Mouse (Mus musculus) stomach, postnatal 0 days (tissue): Measurements from ENCODE around the gene Ahsg. TPM values are rescaled to one million over a fixed set of nuclear protein-coding genes. Genes with fewer than 3 reads are reported as not detected.
A peak's percentile ranks its signal among the peaks of the same experiment; 100 is the strongest.

Experiments
- ATAC-seq: fragments of 200-750 bp; cut with Nextera tagmentation; 2 replicates; pipeline ENCODE4 v1.8.0; 2017; ENCODE audit not compliant: low FRiP score, low TSS enrichment
- DNase-seq: peaks from one replicate; pipeline ENCODE4 v3.0.0-alpha.2; 2016; ENCODE audit warnings: low spot score
- H3K27ac ChIP-seq: fragments of 300-500 bp; sonication (generic); replicated peaks from 2 replicates; pipeline ENCODE4 v1.5.1; 2014; ENCODE audit warnings: mild to moderate bottlenecking, control low read depth
- H3K27me3 ChIP-seq: fragments of 300-500 bp; sonication (generic); 2 replicates; pipeline ENCODE4 v1.6.1; 2014; ENCODE audit warnings: low read length; ENCODE audit not compliant: control insufficient read depth, insufficient read depth
- H3K36me3 ChIP-seq: fragments of 300-500 bp; sonication (generic); 2 replicates; pipeline ENCODE4 v1.6.1; 2014; ENCODE audit warnings: low read length, mixed read lengths; ENCODE audit not compliant: control insufficient read depth, insufficient read depth
- H3K4me1 ChIP-seq: fragments of 300-500 bp; sonication (generic); replicated peaks from 2 replicates; pipeline ENCODE4 v1.6.1; 2014; ENCODE audit warnings: antibody characterized with exemption; ENCODE audit not compliant: control insufficient read depth, insufficient read depth
- H3K4me2 ChIP-seq: fragments of 300-500 bp; sonication (generic); replicated peaks from 2 replicates; pipeline ENCODE4 v1.6.1; 2014; ENCODE audit warnings: low read depth, mild to moderate bottlenecking, control low read depth, moderate library complexity
- H3K4me3 ChIP-seq: fragments of 300-500 bp; sonication (generic); 2 replicates; pipeline ENCODE4 v1.5.1; 2014; ENCODE audit warnings: low read depth, low read length, control low read depth
- H3K9ac ChIP-seq: fragments of 300-500 bp; sonication (generic); 2 replicates; pipeline ENCODE4 v1.6.1; 2014; ENCODE audit warnings: mild to moderate bottlenecking, low read length, control low read depth, mixed read lengths
- H3K9me3 ChIP-seq: fragments of 300-500 bp; sonication (generic); 2 replicates; pipeline ENCODE4 v1.6.1; 2016; ENCODE audit warnings: low read length; ENCODE audit not compliant: control insufficient read depth
- CTCF ChIP-seq: IDR thresholded peaks from 2 replicates; pipeline ENCODE4 v1.5.1; 2016; ENCODE audit warnings: antibody characterized with exemption, low read depth, mild to moderate bottlenecking, moderate library complexity
- EP300 ChIP-seq: optimal IDR thresholded peaks from 2 replicates; pipeline ENCODE3; 2016; ENCODE audit warnings: antibody characterized with exemption
- WGBS: fragments of 180-500 bp; shearing (Covaris S2); extraction: QIAGEN DNeasy Blood & Tissue Kit; methylation state at CpG from one replicate; pipeline ENCODE4 v1.1.7; 2014; 5-methylcytosine and 5-hydroxymethylcytosine counted together
- polyA plus RNA-seq: library from polyadenylated mRNA; unstranded; fragments of >200 nt; fragmentation: Nextera tagmentation; extraction: Ambion mirVana; gene quantifications from 2 replicates; pipeline ENCODE4 v1.2.1, GENCODE M21; 2015

Gene Ahsg
- polyA plus RNA-seq, 1 experiment from 2014 or later, result 29.1 TPM

GRCm38 (mm10) chr16:22847686-22848085 is 43.4 kb upstream of the Ahsg start:
- no peaks in the 10 kb centered on the region for H3K27me3 ChIP-seq
- no peaks in the 10 kb centered on the region for H3K36me3 ChIP-seq
- no peak overlapping the region for H3K4me3 ChIP-seq
- H3K4me1 ChIP-seq, result no peaks in the 10 kb centered on the region; the same call in 1 of the 2 replicates
- TF ChIP-seq CTCF (no peak), EP300 (no peak)
- ATAC-seq (no peak), DNase-seq (no peak)
- no peak overlapping the region for H3K9ac ChIP-seq
- no peaks in the 10 kb centered on the region for H3K9me3 ChIP-seq
- no peak overlapping the region for H3K27ac ChIP-seq
- WGBS, result 89% methylated on average over 1 of the region's 1 CpGs
- no peak overlapping the region for H3K4me2 ChIP-seq

GRCm38 (mm10) chr16:22848331-22848730 is 42.7 kb upstream of the Ahsg start:
- H3K4me2 ChIP-seq, result no peak overlapping the region
- no peak for DNase-seq
- no peak for TF ChIP-seq CTCF
- TF ChIP-seq EP300, result no peak
- H3K36me3 ChIP-seq, result no peaks in the 10 kb centered on the region
- H3K27ac ChIP-seq, result no peak overlapping the region
- ATAC-seq, result no peak
- WGBS, result 73% methylated on average over 1 of the region's 1 CpGs
- no peaks in the 10 kb centered on the region for H3K9me3 ChIP-seq
- H3K4me1 ChIP-seq, result no peaks in the 10 kb centered on the region; the same call in 1 of the 2 replicates
- H3K4me3 ChIP-seq, result no peak overlapping the region
- H3K9ac ChIP-seq, result no peak overlapping the region
- H3K27me3 ChIP-seq, result no peaks in the 10 kb centered on the region

- Histone ChIP-seq H3K4me1 (no peaks in the 10 kb centered on the region), H3K27ac (no peak overlapping the region), H3K9ac (no peak overlapping the region), H3K27me3 (no peaks in the 10 kb centered on the region), H3K4me3 (no peak overlapping the region), H3K4me2 (no peak overlapping the region), H3K36me3 (no peaks in the 10 kb centered on the region), H3K9me3 (no peaks in the 10 kb centered on the region)
- no peak for DNase-seq
- TF ChIP-seq CTCF (no peak), EP300 (no peak)
- WGBS, result 91% methylated on average over 4 of the region's 4 CpGs
- no peak for ATAC-seq
Observed at GRCm38 (mm10) chr16:22852709-22853108, 38.4 kb upstream of the Ahsg start.

- peak overlapping the region; percentile 87 for H3K27ac ChIP-seq
- H3K27me3 ChIP-seq, result no peaks in the 10 kb centered on the region
- WGBS, result 7% methylated on average over 9 of the region's 9 CpGs
- no peak for DNase-seq
- H3K4me3 ChIP-seq, result peak overlapping the region; percentile 57
- H3K4me2 ChIP-seq, result peak overlapping the region; percentile 75
- H3K36me3 ChIP-seq, result no peaks in the 10 kb centered on the region
- ATAC-seq, result no peak
- TF ChIP-seq CTCF (no peak), EP300 (no peak)
- H3K9me3 ChIP-seq, result no peaks in the 10 kb centered on the region
- no peaks in the 10 kb centered on the region for H3K4me1 ChIP-seq
- H3K9ac ChIP-seq, result peak overlapping the region; percentile 62
Observed at GRCm38 (mm10) chr16:22856773-22857172, 34.3 kb upstream of the Ahsg start.

- Histone ChIP-seq H3K4me1 (no peaks in the 10 kb centered on the region), H3K9ac (peak within 1 kb of the TSS; percentile 96), H3K4me2 (peak within 1 kb of the TSS; percentile 89), H3K36me3 (peaks cover 2% of the 10 kb centered on the region; the same call in 1 of the 2 replicates), H3K27ac (peak within 1 kb of the TSS; percentile 87), H3K4me3 (peak within 1 kb of the TSS; percentile 98), H3K9me3 (no peaks in the 10 kb centered on the region), H3K27me3 (no peaks in the 10 kb centered on the region)
- TF ChIP-seq EP300, result peak; percentile 73
- TF ChIP-seq CTCF, result no peak; the same call in 1 of the 2 replicates
- DNase-seq (peak; percentile 99), ATAC-seq (peak; percentile 100)
- under 1% methylated on average over 62 of the region's 62 CpGs for WGBS
Observed at GRCm38 (mm10) chr16:22857431-22858113, 33.5 kb upstream of the Ahsg start, which contains the start of the genes Tbccd1 and Dnajb11. Gene Tbccd1 (minus strand): TSS chr16:22857669. Gene Dnajb11 (plus strand): TSS chr16:22857845.

GRCm38 (mm10) chr16:22872397-22872796 is 18.7 kb upstream of the Ahsg start:
- Histone ChIP-seq H3K36me3 (peaks cover 11% of the 10 kb centered on the region), H3K9me3 (no peaks in the 10 kb centered on the region), H3K27me3 (no peaks in the 10 kb centered on the region), H3K4me1 (no peaks in the 10 kb centered on the region), H3K4me3 (no peak overlapping the region), H3K4me2 (no peak overlapping the region), H3K27ac (no peak overlapping the region), H3K9ac (no peak overlapping the region)
- 92% methylated on average over 8 of the region's 8 CpGs for WGBS
- TF ChIP-seq EP300 (no peak), CTCF (no peak)
- ATAC-seq, result no peak
- no peak for DNase-seq
